Comparison of ENCODE assay signal across 22 mouse cellular contexts in genomic region chr17:64553358-64553757, GRCm38 (mm10). TPM values are rescaled to one million over a fixed set of nuclear protein-coding genes. Genes with fewer than 3 reads are reported as not detected.
A peak's percentile ranks its signal among the peaks of the same experiment; 100 is the strongest.
DNase-seq lines count a peak whose midpoint lies in the region; ATAC-seq lines count a peak whose summit lies in the region.
"Had no signal": no experiment of that assay in that cellular context is flagged by ENCODE, and none has a peak within 500 bp of the region (broad histone marks: within the 10 kb centered on the region; RNA-seq: fewer than 3 reads in every experiment).

No protein-coding gene starts in this region.

- H3K9me3 ChIP-seq in embryonic facial prominence, embryonic 14.5 days (ENCODE audit: control insufficient read depth, low read length): no peaks in the 10 kb centered on the region
- H3K9me3 ChIP-seq in embryonic facial prominence, embryonic 10.5 days: no peaks in the 10 kb centered on the region
- H3K9me3 ChIP-seq in limb, embryonic 15.5 days: no peaks in the 10 kb centered on the region
- H3K9me3 ChIP-seq in limb, embryonic 10.5 days (replicated peaks): no peaks in the 10 kb centered on the region

- H3K4me2 ChIP-seq in embryonic facial prominence, embryonic 14.5 days (ENCODE audit: low read depth, low read length): no peak overlapping the region
- no peak overlapping the region for H3K4me2 ChIP-seq in limb, embryonic 15.5 days

- no peak overlapping the region for H3K4me3 ChIP-seq in embryonic facial prominence, embryonic 14.5 days (ENCODE audit: low read depth, low read length)
- H3K4me3 ChIP-seq in embryonic facial prominence, embryonic 10.5 days: no peak overlapping the region
- H3K4me3 ChIP-seq in limb, embryonic 15.5 days: no peak overlapping the region
- no peak overlapping the region for H3K4me3 ChIP-seq in limb, embryonic 10.5 days

- 0 out of 2 replicates have a peak, but pooled peaks have one; percentile 15 for ATAC-seq in embryonic facial prominence, embryonic 14.5 days (ENCODE audit: low read depth)
- ATAC-seq in limb, embryonic 15.5 days (ENCODE audit: insufficient number of reproducible peaks, low FRiP score, low TSS enrichment, low read depth): no peak
- ATAC-seq: activated CD4-positive, CD25-positive, alpha-beta regulatory T cell, adult 4 months; CD4-positive, CD25-positive, alpha-beta regulatory T cell, adult 4 months; Patski had no signal

- H3K27ac ChIP-seq in embryonic facial prominence, embryonic 14.5 days (replicated peaks; ENCODE audit: low read depth, low read length): no peak overlapping the region
- H3K27ac ChIP-seq in embryonic facial prominence, embryonic 10.5 days (replicated peaks): no peak overlapping the region
- 0 out of 2 replicates have a peak overlapping the region, but pooled peaks have one; percentile 17 for H3K27ac ChIP-seq in limb, embryonic 15.5 days
- no peak overlapping the region for H3K27ac ChIP-seq in limb, embryonic 10.5 days

- 86% methylated on average over 10 of the region's 10 CpGs for WGBS in embryonic facial prominence, embryonic 14.5 days
- WGBS in embryonic facial prominence, embryonic 10.5 days: 94% methylated on average over 10 of the region's 10 CpGs
- WGBS in limb, embryonic 15.5 days: 78% methylated on average over 10 of the region's 10 CpGs
- WGBS in limb, embryonic 10.5 days: 90% methylated on average over 10 of the region's 10 CpGs

- H3K36me3 ChIP-seq in embryonic facial prominence, embryonic 14.5 days (ENCODE audit: control insufficient read depth, insufficient read depth, low read length): no peaks in the 10 kb centered on the region
- H3K36me3 ChIP-seq in embryonic facial prominence, embryonic 10.5 days (replicated peaks): no peaks in the 10 kb centered on the region
- H3K36me3 ChIP-seq in limb, embryonic 15.5 days: no peaks in the 10 kb centered on the region
- H3K36me3 ChIP-seq in limb, embryonic 10.5 days: no peaks in the 10 kb centered on the region
- H3K36me3 ChIP-seq: G1E had no signal

- peak; percentile 51 for DNase-seq in embryonic facial prominence, embryonic 14.5 days (ENCODE audit: low spot score)
- no peak for DNase-seq in embryonic facial prominence, embryonic 10.5 days (ENCODE audit: low spot score)
- no peak for DNase-seq in limb, embryonic 10.5 days (ENCODE audit: low spot score)
- peak; percentile 65 for DNase-seq in urinary bladder, postnatal 14 days (ENCODE audit: low spot score)
- DNase-seq in urinary bladder, postnatal 10 days (ENCODE audit: low spot score): no peak
- DNase-seq in urinary bladder, postnatal 36 days (ENCODE audit: low spot score in 2 of 2): peak; percentile 17 to 21
- DNase-seq in urinary bladder, postnatal 4 days (ENCODE audit: low spot score in 2 of 2): no peak
- DNase-seq: adrenal gland, adult 2 months; adrenal gland, adult 8-10 months; adrenal gland, postnatal 10 days; adrenal gland, postnatal 14 days; adrenal gland, postnatal 25 days; adrenal gland, postnatal 36 days; B cell, adult 2 months; cerebellum, adult 11 months; cerebellum, adult 11-12 months had no signal

- H3K9ac ChIP-seq in embryonic facial prominence, embryonic 14.5 days (ENCODE audit: low read depth, low read length): no peak overlapping the region
- H3K9ac ChIP-seq in limb, embryonic 15.5 days: no peak overlapping the region

- H3K4me1 ChIP-seq in embryonic facial prominence, embryonic 14.5 days (ENCODE audit: control insufficient read depth, insufficient read depth, low read length): no peaks in the 10 kb centered on the region
- no peaks in the 10 kb centered on the region for H3K4me1 ChIP-seq in embryonic facial prominence, embryonic 10.5 days
- 0 out of 2 replicates have a peak, but pooled peaks cover 2% of the 10 kb centered on the region for H3K4me1 ChIP-seq in limb, embryonic 15.5 days
- H3K4me1 ChIP-seq in limb, embryonic 10.5 days: peaks cover 3% of the 10 kb centered on the region

- H3K27me3 ChIP-seq in embryonic facial prominence, embryonic 14.5 days (replicated peaks; ENCODE audit: control insufficient read depth, insufficient read depth, low read length): no peaks in the 10 kb centered on the region
- no peaks in the 10 kb centered on the region for H3K27me3 ChIP-seq in embryonic facial prominence, embryonic 10.5 days (replicated peaks; ENCODE audit: low read depth, poor library complexity, severe bottlenecking)
- no peaks in the 10 kb centered on the region for H3K27me3 ChIP-seq in limb, embryonic 15.5 days
- no peaks in the 10 kb centered on the region for H3K27me3 ChIP-seq in limb, embryonic 10.5 days (ENCODE audit: low read depth, poor library complexity, severe bottlenecking)
- H3K27me3 ChIP-seq: CH12.LX had no signal

RNA-seq across cellular contexts. Expression of gene Man2a1, which starts 47.2 kb away (rescaled TPM):
- 10.5 and 12.8 TPM in 2 replicates for polyA plus RNA-seq in embryonic facial prominence, embryonic 14.5 days (2014; fragmentation: Nextera tagmentation; extraction: Ambion mirVana)
- 5.8 and 6.4 TPM in 2 replicates for polyA plus RNA-seq in embryonic facial prominence, embryonic 10.5 days (2016; fragmentation: Nextera tagmentation; extraction: Ambion mirVana)
- polyA plus RNA-seq in limb, embryonic 15.5 days (2015; fragmentation: Nextera tagmentation; extraction: Ambion mirVana): 13.0 and 15.6 TPM in 2 replicates
- 5.1 and 5.7 TPM in 2 replicates for polyA plus RNA-seq in limb, embryonic 10.5 days (2016; fragmentation: Nextera tagmentation; extraction: Ambion mirVana)
- polyA plus RNA-seq: G1E had no signal

Comparison
In these comparisons a context has a peak if more than half of its experiments do, and no peak if none do; other contexts are left out.
1. DNase-seq: peak in embryonic facial prominence, embryonic 14.5 days (single experiment), urinary bladder, postnatal 14 days (single experiment) and urinary bladder, postnatal 36 days (2 of 2); none in embryonic facial prominence, embryonic 10.5 days (single experiment), limb, embryonic 10.5 days (single experiment), urinary bladder, postnatal 10 days (single experiment) and urinary bladder, postnatal 4 days (0 of 2).